In genomic region chr1:97771118-97771517, GRCm38 (mm10) we compare ENCODE assay signal across 8 mouse cellular contexts. TPM values are rescaled to one million over a fixed set of nuclear protein-coding genes. Genes with fewer than 3 reads are reported as not detected.
DNase-seq lines count a peak whose midpoint lies in the region; TF ChIP-seq lines count a peak whose summit lies in the region.

No protein-coding gene starts in this region.

- TF ChIP-seq CTCF in MEL (IDR thresholded peaks at IDR 0.05 in 2 of 3, conservative IDR thresholded peaks at IDR 0.05 in 1 of 3; ENCODE audit: control insufficient read depth in 1 of 3, insufficient read depth in 1 of 3, low read depth in 2 of 3, low read length in 3 of 3, poor library complexity in 1 of 3, severe bottlenecking in 1 of 3), result no peak
- no peak for TF ChIP-seq CTCF in liver, adult 2 months (IDR thresholded peaks at IDR 0.05; ENCODE audit: low read depth, low read length)

- 12% methylated on average over 7 of the region's 7 CpGs for WGBS in liver, adult 2 months

- no peak; a peak in 1 of 4 replicates for TF ChIP-seq POLR2A in MEL (IDR thresholded peaks at IDR 0.05; ENCODE audit: control insufficient read depth in 1 of 2, insufficient read depth in 1 of 2, low read depth in 1 of 2, low read length in 2 of 2, poor library complexity in 1 of 2)
- no peak for TF ChIP-seq POLR2A in liver, adult 2 months (IDR thresholded peaks at IDR 0.05; ENCODE audit: extremely low read depth, insufficient read depth, low read length)

- H3K79me2 ChIP-seq in MEL (ENCODE audit: control insufficient read depth, insufficient read depth, low read length, poor library complexity), result peaks cover 35% of the 10 kb centered on the region
- no peaks in the 10 kb centered on the region; the same call in 1 of the 2 replicates for H3K79me2 ChIP-seq in liver, adult 2 months (ENCODE audit: control insufficient read depth, insufficient read depth, low read length)

- peaks cover 0 to 50% of the 10 kb centered on the region in 2 experiments; a peak in 3 of 4 replicates for H3K36me3 ChIP-seq in MEL (ENCODE audit: control insufficient read depth in 1 of 2, insufficient read depth in 2 of 2, low read length in 2 of 2)
- H3K36me3 ChIP-seq in liver, adult 2 months (ENCODE audit: control insufficient read depth, insufficient read depth, low read length), result peaks cover under 1% of the 10 kb centered on the region; the same call in 1 of the 2 replicates

- no peak for TF ChIP-seq RAD21 in MEL (IDR thresholded peaks at IDR 0.05; ENCODE audit: low read depth, low read length)

- peak; percentile 3 to 53; a peak in 2 of 4 replicates for TF ChIP-seq EP300 in MEL (IDR thresholded peaks at IDR 0.05; ENCODE audit: low read depth in 1 of 2, low read length in 2 of 2)

- H3K27ac ChIP-seq in MEL (ENCODE audit: control insufficient read depth, low read depth, low read length), result peak overlapping the region; percentile 85
- peak overlapping the region; percentile 25 for H3K27ac ChIP-seq in liver, adult 2 months (replicated peaks; ENCODE audit: insufficient read depth, low read depth, low read length)

- no peaks in the 10 kb centered on the region for H3K27me3 ChIP-seq in MEL (ENCODE audit: control insufficient read depth in 1 of 2, insufficient read depth in 2 of 2, low read length in 2 of 2)
- no peaks in the 10 kb centered on the region for H3K27me3 ChIP-seq in liver, adult 2 months (ENCODE audit: control insufficient read depth, insufficient read depth, low read length)

- H3K9me3 ChIP-seq in MEL (replicated peaks; ENCODE audit: insufficient read depth, low read length), result no peaks in the 10 kb centered on the region

- H3K4me1 ChIP-seq in MEL (ENCODE audit: control insufficient read depth in 1 of 2, insufficient read depth in 2 of 2, low read length in 2 of 2), result peaks cover 19 to 42% of the 10 kb centered on the region in 2 experiments
- H3K4me1 ChIP-seq in liver, adult 2 months (ENCODE audit: control insufficient read depth, insufficient read depth, low read length), result peaks cover 5% of the 10 kb centered on the region; the same call in 1 of the 2 replicates

- peak overlapping the region; percentile 58 to 69 for H3K4me3 ChIP-seq in MEL (ENCODE audit: control insufficient read depth in 1 of 2, insufficient read depth in 1 of 2, low read depth in 2 of 2, low read length in 2 of 2)
- peak overlapping the region; percentile 87; the same call in 1 of the 2 replicates for H3K4me3 ChIP-seq in liver, adult 2 months (ENCODE audit: insufficient read depth, low read depth, low read length)

- H3K9ac ChIP-seq in MEL (ENCODE audit: control insufficient read depth, low read depth, low read length, poor library complexity, severe bottlenecking), result peak overlapping the region; percentile 80
- 0 out of 2 replicates have a peak overlapping the region, but pooled peaks have one; percentile 1 for H3K9ac ChIP-seq in liver, adult 2 months (ENCODE audit: low read depth, low read length)

- DNase-seq in 3134 (ENCODE audit: extremely low read depth, insufficient read length, low spot score) (peak; percentile 16), MEL (ENCODE audit: low read depth, low spot score) (peak; percentile 69)
- peak; percentile 62 to 69 for DNase-seq in heart, adult 18-20 months
- peak; percentile 83 for DNase-seq in liver, adult 2 months (ENCODE audit: extremely low read depth, low read depth, low spot score)
- DNase-seq in embryo, embryonic 11 days, result no peak
- no peak for DNase-seq in urinary bladder, postnatal 14 days (ENCODE audit: low spot score)
- DNase-seq in spleen, adult 18-20 months, result no peak
- no peak for DNase-seq in right cerebral cortex, postnatal 4 days

TF ChIP-seq in MEL, 35 proteins besides CTCF, POLR2A, EP300 and RAD21:
- TF ChIP-seq POLR2AphosphoS5 (IDR thresholded peaks at IDR 0.05; ENCODE audit: borderline replicate concordance, low read depth, low read length), result no peak
- TF ChIP-seq JUND (IDR thresholded peaks at IDR 0.05; ENCODE audit: low read depth, low read length), result no peak
- TF ChIP-seq NRF1 (IDR thresholded peaks at IDR 0.05; ENCODE audit: insufficient read depth, low read depth, low read length, poor library complexity, severe bottlenecking), result peak; percentile 16; the same call in 1 of the 2 replicates
- TF ChIP-seq ZMIZ1 (IDR thresholded peaks at IDR 0.05; ENCODE audit: low read depth, low read length), result peak; percentile 41; the same call in 1 of the 2 replicates
- 0 out of 2 replicates have a peak, but pooled peaks have one; percentile 33 for TF ChIP-seq ETS1 (IDR thresholded peaks at IDR 0.05; ENCODE audit: low read depth, low read length)
- no peak for TF ChIP-seq BHLHE40 (IDR thresholded peaks at IDR 0.05; ENCODE audit: borderline replicate concordance, low read depth, low read length)
- no peak for TF ChIP-seq SMC3 (IDR thresholded peaks at IDR 0.05; ENCODE audit: low read depth, low read length)
- peak; percentile 57 for TF ChIP-seq HCFC1 (IDR thresholded peaks at IDR 0.05; ENCODE audit: low read depth, low read length)
- peak; percentile 42; the same call in 1 of the 2 replicates for TF ChIP-seq MYC (IDR thresholded peaks at IDR 0.05; ENCODE audit: low read depth, low read length)
- 0 out of 2 replicates have a peak, but pooled peaks have one; percentile 20 for TF ChIP-seq RCOR1 (IDR thresholded peaks at IDR 0.05; ENCODE audit: low read depth, low read length)
- TF ChIP-seq TCF12 (IDR thresholded peaks at IDR 0.05; ENCODE audit: low read depth, low read length), result peak; percentile 27; the same call in 1 of the 2 replicates
- TF ChIP-seq MYB (IDR thresholded peaks at IDR 0.05; ENCODE audit: low read depth, low read length), result peak; percentile 34; the same call in 1 of the 2 replicates
- TF ChIP-seq TAL1 (IDR thresholded peaks at IDR 0.05; ENCODE audit: low read length), result 0 out of 2 replicates have a peak, but pooled peaks have one; percentile 10

RNA-seq across cellular contexts. Expression of gene Ppip5k2, which starts 0.9 kb away (rescaled TPM):
- total RNA-seq in MEL (2012; rRNA removed), result 57.4 and 60.7 TPM in 2 replicates
- 100 to 1,000 TPM in 1 of 2 experiments, 10 to 100 TPM in 1; 47.2 to 651 TPM for polyA plus RNA-seq in MEL (2012; ENCODE audit: insufficient read depth in 1 of 2, insufficient read length in 2 of 2, low read depth in 1 of 2, low replicate concordance in 2 of 2, missing spikeins in 1 of 2)
- 10 to 100 TPM; 80.5 to 89.5 TPM for total RNA-seq in heart, adult 18-20 months (2021)
- 34.2 and 34.3 TPM in 2 replicates for total RNA-seq in liver, adult 2 months (2014; rRNA removed)
- 4.0 and 5.2 TPM in 2 replicates for polyA plus RNA-seq in liver, adult 2 months (2012; rRNA removed)

RNA-seq across cellular contexts. Expression of gene Gin1, which starts 1.1 kb away (rescaled TPM):
- 12.3 and 13.6 TPM in 2 replicates for total RNA-seq in MEL (2012; rRNA removed)
- 10 to 100 TPM in 1 of 2 experiments, not detected in 1; 20.6 TPM for polyA plus RNA-seq in MEL (2012; ENCODE audit: insufficient read depth in 1 of 2, insufficient read length in 2 of 2, low read depth in 1 of 2, low replicate concordance in 2 of 2, missing spikeins in 1 of 2)
- total RNA-seq in heart, adult 18-20 months (2021), result 1 to 10 TPM; 6.3 to 6.8 TPM
- 8.3 and 9.9 TPM in 2 replicates for total RNA-seq in liver, adult 2 months (2014; rRNA removed)
- polyA plus RNA-seq in liver, adult 2 months (2012; rRNA removed), result 1.4 and 1.9 TPM in 2 replicates

Comparison
In these comparisons a context has a peak if more than half of its experiments do, and no peak if none do; other contexts are left out.
1. DNase-seq: peak in 3134 (single experiment), MEL (single experiment), heart, adult 18-20 months (2 of 2) and liver, adult 2 months (single experiment); none in embryo, embryonic 11 days (single experiment), urinary bladder, postnatal 14 days (single experiment), spleen, adult 18-20 months (0 of 2) and right cerebral cortex, postnatal 4 days (single experiment).